In the genomic region with DNA sequence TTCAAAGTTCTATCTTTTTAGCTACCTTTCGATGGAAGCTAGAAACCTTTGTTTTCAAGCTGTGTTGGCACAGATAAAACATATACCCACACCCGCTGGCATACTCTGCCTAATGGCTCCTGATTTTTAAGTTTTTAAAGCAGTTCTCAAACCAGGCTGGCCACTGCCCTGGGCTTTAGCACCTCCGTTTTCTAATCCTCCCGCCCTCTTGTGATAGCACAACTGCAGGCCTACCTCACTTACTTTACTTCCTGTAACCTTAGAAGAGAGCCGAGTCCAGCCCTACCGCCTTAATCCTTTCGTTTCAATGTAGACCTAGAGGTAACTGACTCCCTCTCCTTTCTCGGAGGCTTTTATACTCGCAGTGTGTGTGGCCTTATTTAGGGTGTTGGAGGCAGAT, we compare ENCODE assay signal across 19 mouse cellular contexts. TPM values are rescaled to one million over a fixed set of nuclear protein-coding genes. Genes with fewer than 3 reads are reported as not detected.
DNase-seq lines count a peak whose midpoint lies in the region; ATAC-seq lines count a peak whose summit lies in the region.
"Had no signal": no experiment of that assay in that cellular context is flagged by ENCODE, and none has a peak within 500 bp of the region (broad histone marks: within the 10 kb centered on the region; RNA-seq: fewer than 3 reads in every experiment).

No protein-coding gene starts in this region.

- peak; percentile 64; the same call in 1 of the 2 replicates for ATAC-seq in embryonic facial prominence, embryonic 14.5 days (ENCODE audit: low read depth)
- ATAC-seq: activated CD4-positive, CD25-positive, alpha-beta regulatory T cell, adult 4 months; CD4-positive, CD25-positive, alpha-beta regulatory T cell, adult 4 months; Patski had no signal

- H3K9ac ChIP-seq in embryonic facial prominence, embryonic 14.5 days (ENCODE audit: low read depth, low read length) = no peak overlapping the region

- 64% methylated on average over 9 of the region's 9 CpGs for WGBS in embryonic facial prominence, embryonic 14.5 days
- WGBS in embryonic facial prominence, embryonic 10.5 days = 75% methylated on average over 9 of the region's 9 CpGs

- H3K4me1 ChIP-seq in embryonic facial prominence, embryonic 14.5 days (ENCODE audit: control insufficient read depth, insufficient read depth, low read length) = no peaks in the 10 kb centered on the region
- H3K4me1 ChIP-seq in embryonic facial prominence, embryonic 10.5 days = no peaks in the 10 kb centered on the region

- H3K4me3 ChIP-seq in embryonic facial prominence, embryonic 14.5 days (ENCODE audit: low read depth, low read length) = no peak overlapping the region
- H3K4me3 ChIP-seq in embryonic facial prominence, embryonic 10.5 days = no peak overlapping the region

- peaks cover 96% of the 10 kb centered on the region for H3K36me3 ChIP-seq in embryonic facial prominence, embryonic 14.5 days (ENCODE audit: control insufficient read depth, insufficient read depth, low read length)
- peaks cover 99% of the 10 kb centered on the region for H3K36me3 ChIP-seq in embryonic facial prominence, embryonic 10.5 days (replicated peaks)

- no peak overlapping the region for H3K4me2 ChIP-seq in embryonic facial prominence, embryonic 14.5 days (ENCODE audit: low read depth, low read length)

- H3K9me3 ChIP-seq in embryonic facial prominence, embryonic 14.5 days (ENCODE audit: control insufficient read depth, low read length) = no peaks in the 10 kb centered on the region
- H3K9me3 ChIP-seq in embryonic facial prominence, embryonic 10.5 days = no peaks in the 10 kb centered on the region
- H3K9me3 ChIP-seq: G1E had no signal

- intact Hi-C loops in heart, postnatal 10 days (cut with DNase I) = no loop called here

- no peaks in the 10 kb centered on the region for H3K27me3 ChIP-seq in embryonic facial prominence, embryonic 14.5 days (replicated peaks; ENCODE audit: control insufficient read depth, insufficient read depth, low read length)
- H3K27me3 ChIP-seq in embryonic facial prominence, embryonic 10.5 days (replicated peaks; ENCODE audit: low read depth, poor library complexity, severe bottlenecking) = no peaks in the 10 kb centered on the region
- H3K27me3 ChIP-seq: CH12.LX, Patski had no signal

- H3K27ac ChIP-seq in embryonic facial prominence, embryonic 14.5 days (replicated peaks; ENCODE audit: low read depth, low read length) = no peak overlapping the region
- H3K27ac ChIP-seq in embryonic facial prominence, embryonic 10.5 days (replicated peaks) = no peak overlapping the region

- peak; percentile 24 for DNase-seq in embryonic facial prominence, embryonic 14.5 days (ENCODE audit: low spot score)
- DNase-seq in embryonic facial prominence, embryonic 10.5 days (ENCODE audit: low spot score) = no peak
- peak; percentile 72 for DNase-seq in heart, adult 11 months
- DNase-seq in heart, postnatal 10 days = no peak
- DNase-seq: adrenal gland, adult 2 months; adrenal gland, adult 8-10 months; adrenal gland, postnatal 10 days; adrenal gland, postnatal 14 days; adrenal gland, postnatal 25 days; adrenal gland, postnatal 36 days; B cell, adult 2 months; cerebellum, adult 11 months; cerebellum, adult 11-12 months; cerebellum, adult 18-20 months had no signal

RNA-seq across cellular contexts. Expression of gene Hnrnph3, which starts 20.8 kb away (rescaled TPM):
- polyA plus RNA-seq in embryonic facial prominence, embryonic 14.5 days (2014; fragmentation: Nextera tagmentation; extraction: Ambion mirVana) = 51.8 and 56.4 TPM in 2 replicates
- polyA plus RNA-seq in embryonic facial prominence, embryonic 10.5 days (2016; fragmentation: Nextera tagmentation; extraction: Ambion mirVana) = 179 and 180 TPM in 2 replicates
- total RNA-seq in heart, postnatal 10 days (2021) = 10 to 100 TPM; 31.1 to 32.6 TPM

RNA-seq across cellular contexts. Expression of gene Pbld2, which starts 20.9 kb away (rescaled TPM):
- polyA plus RNA-seq in embryonic facial prominence, embryonic 14.5 days (2014; fragmentation: Nextera tagmentation; extraction: Ambion mirVana) = 1.1 and 1.5 TPM in 2 replicates
- 0.75 and 1.1 TPM in 2 replicates for polyA plus RNA-seq in embryonic facial prominence, embryonic 10.5 days (2016; fragmentation: Nextera tagmentation; extraction: Ambion mirVana)
- total RNA-seq in heart, postnatal 10 days (2021) = 1 to 10 TPM; 2.7 to 2.9 TPM
- total RNA-seq: G1E had no signal
- polyA plus RNA-seq: G1E had no signal

RNA-seq across cellular contexts. Expression of gene Rufy2, which starts 23.2 kb away (rescaled TPM):
- 23.5 and 26.3 TPM in 2 replicates for polyA plus RNA-seq in embryonic facial prominence, embryonic 14.5 days (2014; fragmentation: Nextera tagmentation; extraction: Ambion mirVana)
- 25.0 and 25.4 TPM in 2 replicates for polyA plus RNA-seq in embryonic facial prominence, embryonic 10.5 days (2016; fragmentation: Nextera tagmentation; extraction: Ambion mirVana)
- 10 to 100 TPM; 17.3 to 19.0 TPM for total RNA-seq in heart, postnatal 10 days (2021)

RNA-seq across cellular contexts. Expression of gene Dna2, which starts 56.4 kb away (rescaled TPM):
- 11.0 and 11.9 TPM in 2 replicates for polyA plus RNA-seq in embryonic facial prominence, embryonic 14.5 days (2014; fragmentation: Nextera tagmentation; extraction: Ambion mirVana)
- polyA plus RNA-seq in embryonic facial prominence, embryonic 10.5 days (2016; fragmentation: Nextera tagmentation; extraction: Ambion mirVana) = 37.1 and 39.1 TPM in 2 replicates
- 1 to 10 TPM; 3.3 to 3.5 TPM for total RNA-seq in heart, postnatal 10 days (2021)

RNA-seq across cellular contexts. Expression of gene Pbld1, which starts 56.7 kb away (rescaled TPM):
- 0.56 and 0.58 TPM in 2 replicates for polyA plus RNA-seq in embryonic facial prominence, embryonic 14.5 days (2014; fragmentation: Nextera tagmentation; extraction: Ambion mirVana)
- 2.0 and 2.3 TPM in 2 replicates for polyA plus RNA-seq in embryonic facial prominence, embryonic 10.5 days (2016; fragmentation: Nextera tagmentation; extraction: Ambion mirVana)
- total RNA-seq in heart, postnatal 10 days (2021) = under 1 TPM; 0.60 to 0.92 TPM
- polyA plus RNA-seq: activated CD4-positive, CD25-positive, alpha-beta regulatory T cell, adult 4 months; G1E had no signal

Comparison
In these comparisons a context has a peak if more than half of its experiments do, and no peak if none do; other contexts are left out.
1. DNase-seq: peak in embryonic facial prominence, embryonic 14.5 days (single experiment) and heart, adult 11 months (single experiment); none in embryonic facial prominence, embryonic 10.5 days (single experiment) and heart, postnatal 10 days (0 of 2).